Mouse (Mus musculus) ES-Bruce4 (cell line): ENCODE measurements around the gene Adm2. TPM values are rescaled to one million over a fixed set of nuclear protein-coding genes. Genes with fewer than 3 reads are reported as not detected.

Experiments
- H3K27ac ChIP-seq: 2 replicates; pipeline ENCODE4 v1.5.1; 2012; ENCODE audit warnings: low read length, inconsistent platforms; ENCODE audit not compliant: insufficient read depth
- H3K27me3 ChIP-seq: 2 replicates; pipeline ENCODE4 v1.6.1; 2012; ENCODE audit warnings: mild to moderate bottlenecking, low read length, inconsistent platforms; ENCODE audit not compliant: control insufficient read depth, poor library complexity, insufficient read depth, severe bottlenecking
- H3K36me3 ChIP-seq: 2 replicates; pipeline ENCODE4 v1.6.1; 2012; ENCODE audit warnings: inconsistent platforms, mild to moderate bottlenecking, low read length, moderate library complexity; ENCODE audit not compliant: control insufficient read depth, poor library complexity, insufficient read depth, severe bottlenecking
- H3K4me1 ChIP-seq: one replicate; pipeline ENCODE4 v1.8.1; 2011; ENCODE audit warnings: low read length; ENCODE audit not compliant: control insufficient read depth, insufficient read depth
- H3K4me3 ChIP-seq: 2 replicates; pipeline ENCODE4 v1.5.1; 2011; ENCODE audit warnings: low read depth, mild to moderate bottlenecking, low read length
- H3K9ac ChIP-seq: 2 replicates; pipeline ENCODE4 v1.6.1; 2012; ENCODE audit warnings: low read depth, mild to moderate bottlenecking, inconsistent platforms; ENCODE audit not compliant: poor library complexity, severe bottlenecking
- H3K9me3 ChIP-seq: replicated peaks from 2 replicates; pipeline ENCODE4 v1.6.1; 2012; ENCODE audit warnings: mild to moderate bottlenecking, low read length, inconsistent platforms; ENCODE audit not compliant: control insufficient read depth, poor library complexity, insufficient read depth, severe bottlenecking
- CTCF ChIP-seq: IDR thresholded peaks from one replicate; pipeline ENCODE4 v1.8.1; 2011; ENCODE audit warnings: low read depth, low read length
- EP300 ChIP-seq: IDR thresholded peaks from 2 replicates; pipeline ENCODE4 v1.6.1; 2011; ENCODE audit warnings: low read depth, low read length; ENCODE audit not compliant: insufficient read depth
- POLR2A ChIP-seq: IDR thresholded peaks from one replicate; pipeline ENCODE4 v1.8.1; 2011; ENCODE audit warnings: low read length; ENCODE audit not compliant: insufficient read depth
- polyA plus RNA-seq: library from polyadenylated mRNA; stranded (reverse); fragments of >200 nt; gene quantifications from 2 replicates; pipeline ENCODE4 v1.2.4, GENCODE M21; 2011; ENCODE audit warnings: low read depth; ENCODE audit not compliant: missing spikeins, insufficient read depth, insufficient read length

Gene Adm2
- polyA plus RNA-seq, 1 experiment = 1.1 TPM

- TF ChIP-seq EP300 (no peak), CTCF (no peak), POLR2A (no peak)
- Histone ChIP-seq H3K27me3 (no peaks in the 10 kb centered on the region), H3K36me3 (peaks cover 27% of the 10 kb centered on the region), H3K4me1 (no peaks in the 10 kb centered on the region), H3K9ac (no peak overlapping the region), H3K27ac (no peak overlapping the region), H3K9me3 (no peaks in the 10 kb centered on the region), H3K4me3 (no peak overlapping the region)
Observed at GRCm38 (mm10) chr15:89292795-89293194, 29.7 kb upstream of the Adm2 start.

GRCm38 (mm10) chr15:89293778-89294177, 28.7 kb upstream of the Adm2 start:
- H3K36me3 ChIP-seq = peaks cover 21% of the 10 kb centered on the region
- H3K9me3 ChIP-seq = no peaks in the 10 kb centered on the region
- no peaks in the 10 kb centered on the region for H3K4me1 ChIP-seq
- no peak overlapping the region for H3K4me3 ChIP-seq
- no peak overlapping the region for H3K9ac ChIP-seq
- TF ChIP-seq EP300 (no peak), POLR2A (no peak), CTCF (no peak)
- H3K27ac ChIP-seq = no peak overlapping the region
- H3K27me3 ChIP-seq = no peaks in the 10 kb centered on the region

GRCm38 (mm10) chr15:89295580-89296165, 26.8 kb upstream of the Adm2 start:
- Histone ChIP-seq H3K36me3 (peaks cover 18% of the 10 kb centered on the region), H3K4me1 (no peaks in the 10 kb centered on the region), H3K9me3 (no peaks in the 10 kb centered on the region), H3K4me3 (no peak overlapping the region), H3K27ac (no peak overlapping the region), H3K9ac (no peak overlapping the region), H3K27me3 (no peaks in the 10 kb centered on the region)
- no peak for TF ChIP-seq CTCF
- TF ChIP-seq POLR2A = no peak
- TF ChIP-seq EP300 = no peak

- no peaks in the 10 kb centered on the region for H3K27me3 ChIP-seq
- peaks cover 19% of the 10 kb centered on the region for H3K36me3 ChIP-seq
- TF ChIP-seq CTCF = no peak
- no peak for TF ChIP-seq POLR2A
- TF ChIP-seq EP300 = no peak
- H3K4me1 ChIP-seq = no peaks in the 10 kb centered on the region
- no peak overlapping the region for H3K27ac ChIP-seq
- no peak overlapping the region for H3K9ac ChIP-seq
- H3K4me3 ChIP-seq = no peak overlapping the region
- H3K9me3 ChIP-seq = no peaks in the 10 kb centered on the region
Observed at GRCm38 (mm10) chr15:89296465-89296864, 26.1 kb upstream of the Adm2 start.

- H3K36me3 ChIP-seq = peaks cover 20% of the 10 kb centered on the region
- no peaks in the 10 kb centered on the region for H3K9me3 ChIP-seq
- no peak overlapping the region for H3K27ac ChIP-seq
- no peaks in the 10 kb centered on the region for H3K4me1 ChIP-seq
- no peak overlapping the region for H3K9ac ChIP-seq
- no peaks in the 10 kb centered on the region for H3K27me3 ChIP-seq
- TF ChIP-seq EP300 (no peak), POLR2A (no peak), CTCF (no peak)
- H3K4me3 ChIP-seq = no peak overlapping the region
Observed at GRCm38 (mm10) chr15:89297695-89298094, 24.8 kb upstream of the Adm2 start.

GRCm38 (mm10) chr15:89300180-89300579, 22.3 kb upstream of the Adm2 start:
- TF ChIP-seq CTCF = no peak
- TF ChIP-seq EP300 = no peak
- TF ChIP-seq POLR2A = no peak
- Histone ChIP-seq H3K9ac (no peak overlapping the region), H3K27ac (no peak overlapping the region), H3K27me3 (no peaks in the 10 kb centered on the region), H3K4me1 (no peaks in the 10 kb centered on the region), H3K9me3 (no peaks in the 10 kb centered on the region), H3K36me3 (peaks cover 15% of the 10 kb centered on the region), H3K4me3 (no peak overlapping the region)
